Mouse (Mus musculus) right cerebral cortex, postnatal 36 days (tissue): ENCODE results near the gene 4930469K13Rik.

Experiments used
- DNase-seq, 2 experiments: peaks; one replicate each; pipeline ENCODE4 v3.0.0; 2022; ENCODE audit warnings: low spot score in 2 of 2, mixed read lengths in 1 of 2

The 4930469K13Rik gene

DNA sequence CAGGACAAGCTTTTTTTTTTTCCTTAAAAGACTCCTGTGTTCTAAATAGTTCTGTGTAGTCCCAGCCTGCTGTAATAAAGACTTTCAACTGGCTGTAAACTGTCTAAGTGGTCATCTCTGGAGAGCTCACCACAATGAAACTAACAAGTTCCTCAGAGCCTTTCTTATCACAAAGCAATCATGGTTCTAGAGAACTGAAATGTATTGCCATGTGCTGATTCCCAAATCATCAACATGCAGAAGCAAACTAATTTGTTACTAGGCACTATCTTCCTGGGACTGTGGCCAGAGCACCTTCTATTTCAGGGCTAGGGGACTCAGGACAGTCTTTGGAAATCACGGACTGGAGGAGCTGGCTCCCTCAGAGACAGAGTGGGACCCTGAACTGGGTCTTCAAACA lies 154.8 kb downstream of the 4930469K13Rik start:
- no peak for DNase-seq

DNA sequence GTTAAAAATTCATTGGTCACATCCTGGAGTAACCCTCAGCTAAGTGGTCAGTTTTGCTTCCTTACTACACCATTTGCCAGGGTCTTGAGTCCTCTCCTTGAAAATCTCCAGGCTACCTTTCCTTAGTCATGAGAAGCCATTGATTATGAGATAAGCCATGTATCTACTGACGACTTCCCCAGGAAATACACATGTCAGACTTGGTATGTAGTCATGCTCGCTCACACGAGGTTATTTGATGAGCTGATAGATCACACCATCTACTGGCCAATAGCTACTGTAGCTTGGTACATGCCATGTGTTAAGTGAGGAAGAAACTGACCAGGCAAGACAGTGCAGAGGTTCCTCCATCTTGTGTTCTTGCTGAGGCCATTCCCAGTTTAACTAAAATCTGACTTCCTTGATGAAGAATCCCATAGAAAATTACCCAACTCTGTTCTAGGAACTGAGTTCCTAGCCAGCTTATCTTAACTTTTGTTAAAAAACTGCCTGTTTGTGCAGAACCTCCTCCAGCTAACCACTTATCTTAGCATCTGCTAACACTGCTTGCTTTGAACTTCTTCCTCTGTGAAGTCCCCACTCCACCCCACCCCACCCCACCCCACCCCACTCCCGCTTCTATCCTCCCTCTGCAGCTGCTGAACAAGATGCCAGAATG lies 158.8 kb downstream of the 4930469K13Rik start:
- DNase-seq = no peak

DNA sequence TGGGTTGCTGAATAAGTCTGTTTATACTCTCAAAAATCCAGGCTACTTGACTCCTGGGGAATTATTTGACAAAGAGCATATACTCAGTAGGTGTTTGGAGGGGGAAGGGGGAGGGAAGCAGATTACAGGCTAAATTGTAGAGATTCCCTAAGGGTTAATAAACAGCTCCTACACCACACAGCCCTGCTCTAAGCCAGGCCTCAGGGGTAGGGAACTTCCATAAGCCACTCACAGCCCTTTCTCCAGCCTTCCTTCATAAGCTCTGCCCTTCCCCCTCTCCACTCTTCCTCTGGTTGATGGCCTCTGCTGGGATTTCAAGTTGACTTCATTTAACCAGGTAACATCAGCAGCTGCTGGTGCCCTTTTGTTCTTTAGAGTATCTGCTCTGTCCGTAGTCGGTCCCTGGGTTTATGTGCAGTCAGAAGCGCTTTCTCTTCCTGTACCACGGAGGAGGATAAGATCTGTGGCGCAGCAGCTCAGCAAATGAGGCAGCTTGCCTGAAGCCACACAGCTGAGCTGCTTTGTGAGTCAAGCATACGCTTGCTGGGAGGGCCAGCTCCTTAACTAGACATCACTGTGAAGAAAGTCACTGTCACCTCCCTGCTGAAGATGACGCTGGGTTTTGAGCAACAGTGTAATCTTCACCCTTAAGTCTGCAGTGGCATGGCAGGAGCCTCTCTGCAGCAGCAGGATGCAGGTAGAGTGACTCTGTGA lies 159.6 kb downstream of the 4930469K13Rik start:
- DNase-seq = peak in 1 of 2 experiments; percentile 12

DNA sequence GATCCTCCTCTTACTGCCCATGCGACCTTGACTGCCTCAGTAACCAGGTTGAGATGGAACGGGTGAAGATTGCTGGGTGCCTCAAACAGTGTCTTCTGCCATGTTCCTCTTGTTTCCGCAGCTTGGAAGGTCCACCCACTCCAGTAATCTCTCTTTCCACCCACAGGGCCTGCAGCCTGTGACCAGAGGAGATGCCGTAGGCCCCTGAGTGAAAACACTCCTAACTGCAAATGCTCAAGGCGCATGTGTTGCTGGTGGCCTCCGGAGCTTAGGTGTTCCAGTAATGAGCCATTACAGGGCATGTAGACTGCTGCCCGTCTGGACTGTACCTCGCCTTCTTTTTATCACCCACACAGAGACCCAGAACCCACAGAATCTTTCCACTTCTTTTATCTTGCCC lies 160.7 kb downstream of the 4930469K13Rik start:
- no peak for DNase-seq

DNA sequence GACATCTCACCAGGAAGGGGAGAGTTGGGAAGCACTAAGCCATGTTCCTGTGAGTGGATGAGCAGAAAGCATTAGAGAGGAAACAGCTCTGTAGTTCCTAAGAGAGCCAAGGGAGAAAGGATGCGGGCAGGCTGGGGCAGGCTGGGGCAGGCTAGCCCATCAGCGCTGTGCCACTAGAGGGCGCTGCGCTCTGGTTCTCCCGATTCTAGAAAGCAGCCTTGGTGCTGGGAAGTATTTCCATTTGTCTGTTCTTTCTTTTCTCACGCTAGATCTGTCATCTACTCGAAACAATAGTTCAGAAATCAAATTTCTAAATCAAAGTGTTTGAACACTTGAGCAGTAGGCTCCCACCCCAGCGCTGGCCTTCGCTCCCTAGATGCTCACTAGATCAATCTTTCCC lies 164.1 kb downstream of the 4930469K13Rik start:
- DNase-seq = no peak

DNA sequence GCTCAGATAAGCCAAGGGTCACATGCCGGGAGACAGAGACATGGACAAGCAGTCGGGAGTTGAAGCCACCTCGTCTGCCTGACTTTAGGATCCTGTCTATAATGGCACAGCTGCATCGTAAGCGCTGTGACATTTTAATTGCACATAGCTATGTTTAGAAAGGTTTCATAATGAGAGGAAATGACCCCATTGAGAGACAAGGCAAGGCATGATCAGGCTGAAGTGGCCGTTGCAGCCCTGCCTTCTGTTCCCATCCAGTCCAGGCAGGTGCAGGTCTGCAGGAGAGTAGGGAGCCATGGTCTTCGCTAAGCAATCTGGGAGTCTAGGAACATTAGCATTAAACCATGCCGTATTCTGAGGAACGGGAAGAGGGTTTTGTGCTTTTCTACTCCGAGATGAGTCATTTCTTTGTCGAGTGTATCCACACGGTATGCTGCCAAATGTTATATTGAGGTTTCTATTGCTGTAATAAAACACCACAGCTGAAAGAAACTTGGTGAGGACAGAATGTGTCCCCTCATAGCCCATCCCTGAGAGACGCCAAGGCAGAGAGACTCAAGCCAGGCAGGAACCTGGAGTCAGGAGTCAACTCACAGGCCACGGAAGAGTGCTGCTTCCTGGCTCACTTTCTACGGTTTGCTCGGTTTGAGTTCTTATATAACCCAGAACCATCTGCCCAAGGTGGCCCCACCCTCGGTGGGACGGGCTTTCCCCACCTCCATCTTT lies 165.8 kb downstream of the 4930469K13Rik start:
- peak in 1 of 2 experiments; percentile 5 for DNase-seq

DNA sequence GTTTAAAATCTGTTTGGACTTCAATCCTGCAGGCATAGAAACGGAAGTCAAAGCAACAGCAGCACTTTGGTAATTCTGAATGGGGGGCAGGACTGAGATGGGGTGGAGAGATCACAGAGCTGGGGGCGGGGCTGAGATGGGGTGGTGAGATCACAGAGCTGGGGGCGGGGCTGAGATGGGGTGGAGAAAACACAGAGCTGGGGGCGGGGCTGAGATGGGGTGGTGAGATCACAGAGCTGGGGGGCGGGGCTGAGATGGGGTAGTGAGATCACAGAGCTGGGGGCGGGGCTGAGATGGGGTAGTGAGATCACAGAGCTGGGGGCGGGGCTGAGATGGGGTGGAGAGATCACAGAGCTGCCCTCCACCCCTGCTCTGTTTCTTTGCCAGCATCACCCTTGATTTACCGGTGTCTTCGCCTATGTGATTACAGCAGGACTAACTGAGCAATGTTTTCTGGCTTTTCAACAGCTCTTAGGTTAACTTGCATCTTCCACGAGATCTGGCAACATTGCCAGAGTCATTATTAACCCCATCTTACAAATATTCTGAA lies 166.4 kb downstream of the 4930469K13Rik start:
- DNase-seq = no peak

DNA sequence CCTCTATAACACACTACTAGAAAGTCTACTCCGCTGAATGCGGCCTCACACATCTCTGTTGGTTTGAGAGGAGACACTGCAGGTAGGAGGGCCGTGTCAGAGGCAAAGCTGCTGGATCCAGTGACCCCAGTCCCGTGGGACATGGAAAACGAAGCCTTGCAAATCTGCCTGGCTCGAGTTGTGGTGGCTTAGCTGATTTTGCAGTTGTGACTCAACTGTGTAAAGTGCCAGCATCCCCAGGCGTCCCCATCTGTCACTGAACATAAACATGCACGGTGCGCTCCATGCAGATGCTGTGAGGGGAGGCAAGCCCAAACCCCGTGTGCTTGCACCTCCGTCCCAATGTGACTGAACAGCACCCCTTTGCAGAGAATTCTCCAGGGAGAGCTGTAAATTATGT lies 168.9 kb downstream of the 4930469K13Rik start:
- DNase-seq = no peak

DNA sequence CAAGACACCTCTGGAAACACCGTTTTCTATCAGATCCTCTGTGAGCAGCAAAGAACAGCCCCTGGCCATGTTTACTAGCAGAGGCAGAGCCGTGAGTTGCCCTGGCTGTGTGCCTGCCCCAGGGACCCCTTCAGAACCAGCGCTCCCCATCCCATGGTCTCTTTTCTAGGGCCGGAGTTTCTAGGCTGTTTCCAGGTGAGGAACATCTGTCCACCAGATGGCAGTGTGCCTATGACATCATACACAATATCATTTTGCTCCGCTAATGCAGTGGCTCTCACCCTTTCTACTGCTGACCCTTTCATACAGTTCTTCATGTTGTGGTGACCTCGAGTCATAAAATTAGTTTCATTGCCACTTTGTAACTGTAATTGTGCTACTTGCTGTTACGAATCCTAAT lies 169.7 kb downstream of the 4930469K13Rik start:
- DNase-seq = no peak

DNA sequence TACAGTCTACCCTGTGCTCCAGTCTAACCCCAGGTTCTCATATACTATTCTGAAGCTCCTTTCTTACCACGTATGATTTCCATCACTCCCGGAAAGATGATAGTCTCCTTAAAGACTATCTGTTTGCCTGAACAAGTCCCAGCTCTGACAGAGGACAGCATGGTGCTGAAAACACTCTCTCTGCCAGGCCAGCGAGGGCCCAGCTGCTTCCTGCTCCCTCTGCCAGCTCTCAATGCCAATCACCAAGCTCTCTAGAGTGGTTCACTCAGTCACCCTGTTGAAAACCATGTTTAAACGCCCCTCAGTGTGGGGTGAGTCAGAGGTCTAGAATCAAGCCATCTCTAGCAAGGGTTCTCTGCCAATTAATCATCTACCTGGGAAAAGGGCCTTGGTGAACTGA lies 170.5 kb downstream of the 4930469K13Rik start:
- no peak for DNase-seq

DNA sequence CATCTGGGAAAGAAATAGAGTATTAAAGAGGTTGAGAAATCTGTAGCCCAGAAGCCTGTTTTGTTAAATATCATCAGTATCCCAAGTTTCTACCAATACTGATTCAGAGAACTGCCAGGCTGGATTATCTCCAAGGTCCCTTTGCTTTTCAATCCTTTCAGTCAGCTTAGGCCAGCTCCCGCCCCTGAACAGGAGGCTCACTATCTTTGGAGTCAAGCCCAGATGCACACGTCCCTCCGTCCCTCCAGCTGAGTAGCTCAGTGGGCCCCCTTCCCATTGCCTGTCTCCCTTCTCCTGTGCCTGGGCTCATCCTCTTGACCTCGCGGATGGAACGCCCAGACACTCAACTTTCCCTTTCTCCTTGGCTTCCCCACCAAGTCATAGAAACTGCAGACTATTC lies 171.0 kb downstream of the 4930469K13Rik start:
- DNase-seq = no peak

DNA sequence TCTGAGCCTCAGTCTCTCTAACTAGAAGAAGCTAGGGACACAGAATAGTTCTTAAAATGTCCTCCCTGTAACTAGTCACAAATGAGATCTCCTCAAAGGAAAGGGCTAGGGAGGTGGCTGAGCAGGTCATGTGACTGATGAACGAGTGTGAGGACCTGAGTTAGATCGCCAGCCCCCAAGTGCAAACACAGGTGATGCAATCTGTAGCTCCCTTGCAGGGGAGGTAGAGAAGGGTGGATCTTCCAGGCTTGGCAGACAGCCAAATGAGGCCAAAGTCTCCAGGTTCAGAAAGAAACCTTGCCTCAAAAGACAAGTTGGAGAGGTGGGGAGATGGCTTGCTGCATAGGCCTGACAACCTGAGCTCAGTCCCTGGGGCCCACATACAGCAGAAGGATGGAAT lies 171.8 kb downstream of the 4930469K13Rik start:
- no peak for DNase-seq

DNA sequence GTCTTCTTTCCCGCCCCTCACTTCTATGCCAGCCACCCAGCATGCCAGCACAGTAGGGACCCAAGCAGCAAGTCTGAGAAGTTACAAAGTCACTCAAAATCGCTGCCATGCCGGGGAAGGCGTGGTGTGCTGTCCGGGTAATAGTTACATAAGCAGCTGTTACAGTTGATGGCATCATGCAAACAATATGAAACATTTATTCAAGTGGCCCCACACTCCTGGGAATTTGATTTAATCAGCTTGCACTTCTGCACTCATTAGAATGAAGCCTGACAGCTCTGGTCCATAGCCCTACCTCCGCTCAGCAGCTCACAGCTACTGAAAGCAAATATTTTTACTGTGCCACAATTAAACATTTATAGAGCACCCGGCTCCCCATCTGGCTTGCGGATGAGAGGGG lies 172.6 kb downstream of the 4930469K13Rik start:
- DNase-seq = no peak
